Mouse (Mus musculus): ENCODE measurements around the gene Cpxm2. TPM values are rescaled to one million over a fixed set of nuclear protein-coding genes. Genes with fewer than 3 reads are reported as not detected.

Cpxm2 gene
- polyA plus RNA-seq, 1 experiment from 2014 or later: 0.12 TPM

DNA sequence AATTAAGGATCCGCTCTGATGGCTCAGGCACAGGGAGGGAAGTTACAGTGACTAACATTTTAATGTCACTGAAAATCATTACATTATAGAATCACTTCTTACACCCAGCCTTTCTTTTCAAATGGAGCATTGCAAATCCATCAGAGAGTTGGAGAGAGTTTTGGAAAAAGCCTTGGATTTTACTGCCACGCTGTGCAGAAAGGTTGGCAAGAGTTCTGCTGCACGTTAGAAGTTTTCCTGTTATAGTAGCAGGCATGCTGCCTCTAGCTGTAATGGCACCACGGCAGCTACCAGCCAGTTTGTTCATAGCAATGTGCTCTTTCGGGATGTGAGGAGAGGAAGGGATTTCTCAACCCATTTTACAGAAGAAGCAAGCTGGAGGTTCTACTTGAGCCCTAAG, 20.2 kb upstream of the Cpxm2 start:
- Histone ChIP-seq H3K9me3 (replicated peaks) (no peaks in the 10 kb centered on the region), H3K4me2 (no peak overlapping the region), H3K36me3 (no peaks in the 10 kb centered on the region), H3K27ac (no peak overlapping the region), H3K9ac (no peak overlapping the region), H3K4me3 (no peak overlapping the region), H3K27me3 (replicated peaks) (no peaks in the 10 kb centered on the region), H3K4me1 (no peaks in the 10 kb centered on the region)
- WGBS (ENCODE audit: insufficient replicate concordance): 66% methylated on average over 5 of the region's 5 CpGs
- ATAC-seq: no peak

DNA sequence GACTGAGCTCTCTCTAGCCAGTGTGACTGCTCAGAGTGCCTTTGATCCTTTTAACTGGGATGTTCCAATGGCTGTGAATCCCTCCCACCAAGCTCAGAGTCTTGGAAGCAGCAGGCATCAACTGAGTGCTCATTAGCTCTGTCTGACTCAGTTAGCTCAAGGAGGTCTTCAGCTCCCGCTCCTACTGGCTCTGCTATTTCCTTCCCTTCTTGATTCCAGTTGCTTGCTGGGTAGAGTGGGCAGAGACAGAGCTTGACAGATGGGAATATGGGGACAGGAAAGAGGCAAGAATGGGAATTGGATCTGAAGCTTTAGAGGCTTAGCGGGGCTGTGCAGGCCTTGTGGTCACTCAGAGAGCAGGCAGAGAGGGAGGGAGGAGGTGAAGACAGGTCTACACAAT, 19.8 kb upstream of the Cpxm2 start:
- Histone ChIP-seq H3K9ac (no peak overlapping the region), H3K4me3 (no peak overlapping the region), H3K4me2 (no peak overlapping the region), H3K36me3 (no peaks in the 10 kb centered on the region), H3K27ac (no peak overlapping the region), H3K9me3 (replicated peaks) (no peaks in the 10 kb centered on the region), H3K27me3 (replicated peaks) (no peaks in the 10 kb centered on the region), H3K4me1 (no peaks in the 10 kb centered on the region)
- WGBS (ENCODE audit: insufficient replicate concordance): 53% methylated on average over 2 of the region's 2 CpGs
- ATAC-seq: no peak

DNA sequence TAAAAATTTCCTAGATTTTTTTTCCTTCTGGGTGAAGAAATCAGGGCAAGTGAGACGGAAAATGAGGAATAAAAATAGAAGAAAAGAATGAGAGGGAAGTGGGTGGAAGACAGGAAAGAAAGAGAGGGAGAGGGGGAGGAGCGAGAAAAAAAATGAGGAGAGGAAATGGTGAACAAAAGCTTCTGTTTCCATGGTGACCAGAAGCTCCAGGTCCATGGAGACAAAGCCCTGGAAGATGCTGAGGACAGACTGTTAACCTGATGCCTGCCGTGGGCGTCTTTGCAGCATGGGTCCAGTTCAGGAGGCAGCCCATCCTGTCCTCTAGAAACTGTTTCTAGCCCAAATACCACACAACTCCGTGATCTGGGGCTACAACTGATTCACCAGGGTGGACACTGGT, 17.7 kb upstream of the Cpxm2 start:
- Histone ChIP-seq H3K4me1 (no peaks in the 10 kb centered on the region), H3K4me3 (no peak overlapping the region), H3K9me3 (replicated peaks) (no peaks in the 10 kb centered on the region), H3K27me3 (replicated peaks) (no peaks in the 10 kb centered on the region), H3K36me3 (no peaks in the 10 kb centered on the region), H3K27ac (no peak overlapping the region), H3K9ac (no peak overlapping the region), H3K4me2 (no peak overlapping the region)
- ATAC-seq: no peak
- WGBS (ENCODE audit: insufficient replicate concordance): 60% methylated on average over 5 of the region's 5 CpGs

DNA sequence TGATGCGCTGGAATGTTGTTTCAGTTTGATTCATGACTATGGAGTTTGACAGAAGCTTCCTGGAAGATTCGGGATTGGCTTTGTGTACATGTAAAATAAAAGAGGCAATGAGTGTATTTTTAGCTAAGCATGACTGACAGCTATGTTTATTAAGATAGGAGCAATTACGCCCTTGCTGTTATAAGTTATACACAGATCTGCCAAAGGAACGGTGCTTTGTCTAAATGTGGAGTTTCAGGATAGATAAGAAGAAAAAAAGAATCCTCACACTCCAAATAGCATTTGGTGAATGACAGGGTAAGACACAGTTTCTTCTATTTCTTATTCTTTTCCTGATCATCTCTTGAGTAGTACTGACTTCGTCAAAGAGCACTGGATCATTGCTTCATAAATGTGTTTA, 17.2 kb upstream of the Cpxm2 start:
- no peak overlapping the region for H3K27ac ChIP-seq
- no peaks in the 10 kb centered on the region for H3K27me3 ChIP-seq (replicated peaks)
- no peaks in the 10 kb centered on the region for H3K9me3 ChIP-seq (replicated peaks)
- no peak overlapping the region for H3K4me3 ChIP-seq
- no peak overlapping the region for H3K9ac ChIP-seq
- H3K4me1 ChIP-seq: no peaks in the 10 kb centered on the region
- 61% methylated on average over 5 of the region's 5 CpGs for WGBS (ENCODE audit: insufficient replicate concordance)
- H3K36me3 ChIP-seq: no peaks in the 10 kb centered on the region
- no peak overlapping the region for H3K4me2 ChIP-seq
- ATAC-seq: no peak

DNA sequence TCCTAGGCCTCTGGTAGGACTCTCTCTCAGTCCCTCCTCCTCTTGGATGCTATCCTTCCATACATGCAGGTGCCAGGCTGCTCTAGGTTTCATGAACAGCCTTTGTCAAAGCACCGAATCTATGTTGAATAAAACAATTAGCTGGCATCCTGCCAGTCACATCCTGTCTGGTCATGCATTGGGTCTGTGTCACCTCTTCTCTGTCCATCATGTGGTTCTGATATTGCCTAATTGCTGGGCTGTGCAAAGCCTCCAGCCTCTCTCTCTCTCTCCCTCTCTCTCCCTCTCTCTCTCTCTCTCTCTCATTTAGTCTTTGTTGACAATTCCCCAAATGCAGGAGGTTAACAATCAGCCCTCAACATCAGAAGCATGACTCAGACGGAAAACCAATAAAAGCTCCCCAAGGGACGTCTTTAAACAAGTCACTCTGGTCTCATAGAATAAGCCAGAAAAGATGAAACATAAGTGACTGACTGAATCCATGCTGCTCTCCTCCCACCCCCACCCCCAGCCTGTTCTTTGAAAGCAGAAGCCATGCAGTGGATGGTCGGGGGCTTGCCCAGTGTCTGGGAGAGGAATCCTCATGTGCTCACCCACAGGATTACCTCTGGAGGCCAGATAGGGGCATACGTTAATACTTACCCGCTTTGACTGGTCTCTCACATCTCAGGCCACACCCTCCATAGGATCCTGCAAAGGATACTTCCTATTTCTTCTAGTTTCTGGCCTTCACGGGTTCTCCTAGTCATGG, 15.1 kb upstream of the Cpxm2 start:
- Histone ChIP-seq H3K9ac (no peak overlapping the region), H3K4me1 (no peaks in the 10 kb centered on the region), H3K27me3 (replicated peaks) (no peaks in the 10 kb centered on the region), H3K4me3 (no peak overlapping the region), H3K4me2 (no peak overlapping the region), H3K9me3 (replicated peaks) (no peaks in the 10 kb centered on the region), H3K36me3 (no peaks in the 10 kb centered on the region), H3K27ac (no peak overlapping the region)
- 53% methylated on average over 7 of the region's 7 CpGs for WGBS (ENCODE audit: insufficient replicate concordance)
- no peak for ATAC-seq

DNA sequence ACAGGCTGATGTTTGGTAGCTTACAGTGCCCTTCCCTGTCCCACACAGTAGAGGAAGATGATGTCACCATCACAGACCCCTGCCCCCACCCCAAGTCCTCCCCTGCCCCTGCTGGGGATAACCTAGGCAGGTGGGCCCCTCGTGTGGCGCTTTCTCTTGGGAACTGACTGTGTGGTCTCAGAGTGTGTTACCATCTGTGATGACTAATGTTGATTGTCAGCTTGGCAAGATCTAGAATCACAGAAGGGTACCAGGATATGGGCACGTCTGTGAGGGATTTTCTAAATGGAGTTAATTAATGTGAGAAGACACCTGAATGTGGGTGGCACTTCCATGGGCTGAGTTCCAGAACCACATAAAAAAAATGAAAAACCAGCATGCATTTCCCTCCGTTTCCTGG, 12.7 kb upstream of the Cpxm2 start:
- WGBS (ENCODE audit: insufficient replicate concordance): 45% methylated on average over 4 of the region's 4 CpGs
- no peaks in the 10 kb centered on the region for H3K36me3 ChIP-seq

DNA sequence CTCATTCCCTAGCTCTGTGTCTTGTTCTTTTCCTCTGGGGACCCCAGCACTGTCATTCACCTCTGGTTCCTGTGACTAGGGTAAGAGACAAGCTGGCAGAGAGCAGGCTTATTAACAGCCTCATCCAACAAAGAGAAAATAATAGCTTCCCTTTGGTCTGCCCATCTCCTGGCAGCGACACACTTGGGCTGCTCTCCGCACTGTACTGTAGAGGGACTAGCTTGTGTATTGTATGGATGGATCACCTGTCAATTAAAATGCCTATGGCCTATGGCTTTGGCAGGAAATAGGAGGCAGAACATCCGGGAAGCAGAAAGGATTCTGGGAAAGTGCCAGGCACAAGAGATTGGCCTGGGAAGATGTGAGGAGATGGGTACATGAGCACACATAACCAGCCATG, 7.7 kb upstream of the Cpxm2 start:
- Histone ChIP-seq H3K4me3 (no peak overlapping the region), H3K27me3 (replicated peaks) (no peaks in the 10 kb centered on the region), H3K27ac (no peak overlapping the region), H3K36me3 (no peaks in the 10 kb centered on the region), H3K9me3 (replicated peaks) (no peaks in the 10 kb centered on the region), H3K9ac (no peak overlapping the region), H3K4me2 (no peak overlapping the region), H3K4me1 (no peaks in the 10 kb centered on the region)
- ATAC-seq: no peak
- 65% methylated on average over 3 of the region's 3 CpGs for WGBS (ENCODE audit: insufficient replicate concordance)

More for the DNA sequence above, 12.7 kb upstream of the Cpxm2 start:
- Histone ChIP-seq H3K9me3 (replicated peaks) (no peaks in the 10 kb centered on the region), H3K27ac (no peak overlapping the region), H3K4me2 (no peak overlapping the region), H3K27me3 (replicated peaks) (no peaks in the 10 kb centered on the region), H3K4me3 (no peak overlapping the region), H3K4me1 (no peaks in the 10 kb centered on the region), H3K9ac (no peak overlapping the region)
- no peak for ATAC-seq

DNA sequence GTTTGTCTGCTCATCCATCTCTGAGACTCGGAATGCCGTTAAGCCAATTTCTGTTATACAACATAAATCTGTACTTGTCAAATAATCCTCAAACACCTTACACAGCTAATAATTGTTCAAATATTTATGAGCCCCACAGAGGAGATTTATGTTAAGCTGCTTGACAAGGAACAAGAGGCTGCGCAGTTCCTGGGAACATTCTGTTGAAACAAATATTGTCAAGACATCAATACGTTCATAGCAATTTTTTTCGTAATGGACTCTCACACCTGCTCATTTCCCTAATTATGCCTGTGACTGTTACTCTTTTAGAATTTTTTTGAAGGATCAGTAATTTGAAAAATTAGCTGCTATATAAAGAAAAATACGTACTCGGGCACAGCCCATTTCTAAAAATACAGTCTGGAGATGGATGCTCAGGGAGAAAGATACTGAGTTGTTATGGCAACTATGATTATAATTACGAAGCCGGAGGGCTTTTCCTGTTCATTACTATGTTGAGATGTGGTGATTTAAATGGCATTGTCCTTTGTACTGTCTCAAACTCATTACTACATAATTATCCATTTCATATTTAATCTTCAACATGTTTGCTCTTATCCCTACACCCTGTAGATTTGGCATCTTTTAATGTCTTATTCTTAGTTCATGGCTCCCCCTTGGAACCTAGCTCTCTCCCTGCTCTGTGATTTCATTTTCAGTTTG, 3.9 kb upstream of the Cpxm2 start:
- WGBS (ENCODE audit: insufficient replicate concordance): 82% methylated on average over 9 of the region's 9 CpGs
- no peaks in the 10 kb centered on the region for H3K4me1 ChIP-seq
- no peak overlapping the region for H3K27ac ChIP-seq
- no peak overlapping the region for H3K4me3 ChIP-seq
- no peak overlapping the region for H3K9ac ChIP-seq
- peaks cover 38% of the 10 kb centered on the region for H3K27me3 ChIP-seq (replicated peaks)
- H3K9me3 ChIP-seq (replicated peaks): no peaks in the 10 kb centered on the region
- H3K4me2 ChIP-seq: no peak overlapping the region
- no peaks in the 10 kb centered on the region for H3K36me3 ChIP-seq
- ATAC-seq: no peak

DNA sequence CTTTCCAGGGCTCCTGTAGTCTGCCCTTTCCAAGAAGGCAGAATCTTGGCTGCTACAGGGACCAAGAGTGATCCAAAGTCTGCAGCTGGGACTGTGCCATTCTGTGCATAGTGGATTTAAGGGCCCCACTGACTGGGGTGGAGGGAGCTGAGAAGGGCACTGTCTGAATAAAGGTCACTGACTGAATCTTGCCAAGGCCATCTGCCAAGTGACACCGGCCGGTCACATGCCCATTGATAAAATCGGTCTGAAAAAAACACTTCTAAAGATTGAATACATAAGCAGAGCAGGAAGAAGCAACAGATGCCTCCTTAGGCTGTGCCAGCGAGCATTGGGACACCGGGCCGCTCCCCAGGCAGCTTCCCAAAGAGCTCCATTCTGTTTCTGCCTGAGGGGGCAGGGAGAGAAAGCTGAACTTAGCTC, 803 bp downstream of the Cpxm2 start:
- Histone ChIP-seq H3K36me3 (no peaks in the 10 kb centered on the region), H3K9ac (no peak overlapping the region), H3K27ac (no peak overlapping the region), H3K9me3 (replicated peaks) (no peaks in the 10 kb centered on the region), H3K4me1 (no peaks in the 10 kb centered on the region), H3K27me3 (replicated peaks) (peaks cover 49% of the 10 kb centered on the region), H3K4me2 (no peak overlapping the region), H3K4me3 (no peak overlapping the region)
- no peak for ATAC-seq
- 47% methylated on average over 6 of the region's 6 CpGs for WGBS (ENCODE audit: insufficient replicate concordance)

DNA sequence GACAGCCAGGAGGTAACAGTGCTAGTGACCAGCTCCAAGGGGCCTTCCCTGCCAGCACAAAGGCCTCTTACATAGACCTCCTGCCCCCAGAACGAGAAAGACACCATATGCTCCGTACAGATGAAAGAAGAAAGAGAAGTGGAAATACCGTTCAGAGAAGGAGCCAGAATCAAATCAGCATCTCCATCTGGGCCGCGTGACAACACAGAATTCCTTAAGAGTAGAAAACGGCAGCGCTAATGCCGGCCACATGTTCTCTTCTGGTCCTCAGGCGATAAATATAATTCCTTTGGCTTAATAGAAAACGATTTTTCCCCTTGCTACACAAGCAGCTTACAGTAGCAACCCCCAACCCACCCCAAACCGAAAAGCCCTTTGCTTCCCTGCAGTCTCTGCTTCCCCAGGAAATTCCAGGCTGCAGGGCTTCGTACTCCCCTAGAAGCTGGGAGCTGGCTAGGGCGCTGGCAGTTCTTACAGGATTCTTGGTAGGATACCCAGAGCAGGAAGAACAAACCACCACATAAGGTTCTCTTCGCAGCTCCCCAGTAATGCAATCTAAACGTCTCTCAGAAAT, 9.2 kb downstream of the Cpxm2 start:
- Histone ChIP-seq H3K27ac (no peak overlapping the region), H3K4me1 (no peaks in the 10 kb centered on the region), H3K36me3 (no peaks in the 10 kb centered on the region), H3K27me3 (replicated peaks) (no peaks in the 10 kb centered on the region), H3K4me2 (no peak overlapping the region), H3K9me3 (replicated peaks) (no peaks in the 10 kb centered on the region), H3K4me3 (no peak overlapping the region), H3K9ac (no peak overlapping the region)
- ATAC-seq: no peak
- 62% methylated on average over 15 of the region's 15 CpGs for WGBS (ENCODE audit: insufficient replicate concordance)

DNA sequence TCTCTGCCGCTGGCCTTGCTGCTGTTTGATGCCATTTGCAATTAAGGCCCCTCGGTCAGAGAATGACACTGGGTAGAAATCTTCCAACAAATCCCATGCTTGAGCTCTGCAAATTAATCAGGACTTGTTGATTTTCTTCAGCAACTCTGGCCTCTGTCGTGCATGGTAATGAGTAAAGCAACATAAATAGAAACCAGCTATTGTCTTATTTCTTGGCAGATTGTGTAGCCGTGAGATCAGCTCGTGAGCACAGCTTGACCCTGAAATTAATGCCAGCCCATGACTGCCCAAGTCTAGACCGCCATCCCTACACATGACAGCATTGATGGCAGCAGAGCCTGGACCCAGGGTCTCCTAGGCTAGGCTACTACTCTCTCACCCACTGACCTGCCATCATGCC, 25.9 kb downstream of the Cpxm2 start:
- Histone ChIP-seq H3K27me3 (replicated peaks) (no peaks in the 10 kb centered on the region), H3K4me3 (no peak overlapping the region), H3K9ac (no peak overlapping the region), H3K27ac (no peak overlapping the region), H3K4me1 (no peaks in the 10 kb centered on the region), H3K36me3 (no peaks in the 10 kb centered on the region), H3K4me2 (no peak overlapping the region), H3K9me3 (replicated peaks) (0 out of 2 replicates have a peak, but pooled peaks cover under 1% of the 10 kb centered on the region)
- no peak for ATAC-seq
- 73% methylated on average over 6 of the region's 6 CpGs for WGBS (ENCODE audit: insufficient replicate concordance)

DNA sequence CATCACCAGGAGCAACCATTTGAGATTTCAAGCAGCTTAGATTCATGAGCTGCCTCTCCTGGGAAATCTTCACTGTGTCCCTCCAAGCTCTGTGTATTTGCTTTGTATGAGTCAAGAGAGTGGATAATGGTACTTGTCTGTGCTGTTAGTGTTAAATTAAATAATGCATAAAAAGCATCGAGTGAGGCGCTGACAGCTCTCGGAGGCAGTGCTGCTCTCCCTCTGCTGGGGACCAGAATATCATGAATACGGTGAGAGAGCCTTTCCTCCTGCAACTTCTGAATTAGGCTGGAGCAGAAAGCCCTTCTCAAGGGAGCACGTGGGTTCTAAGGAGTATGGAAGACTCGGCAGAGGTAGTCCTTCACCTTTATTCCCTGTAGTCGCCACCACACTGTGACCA, 29.6 kb downstream of the Cpxm2 start:
- no peak for ATAC-seq
- H3K9me3 ChIP-seq (replicated peaks): no peaks in the 10 kb centered on the region
- H3K27ac ChIP-seq: no peak overlapping the region
- H3K4me3 ChIP-seq: no peak overlapping the region
- H3K36me3 ChIP-seq: no peaks in the 10 kb centered on the region
- WGBS (ENCODE audit: insufficient replicate concordance): 60% methylated on average over 7 of the region's 7 CpGs
- H3K27me3 ChIP-seq (replicated peaks): no peaks in the 10 kb centered on the region
- H3K4me2 ChIP-seq: no peak overlapping the region
- H3K4me1 ChIP-seq: no peaks in the 10 kb centered on the region
- no peak overlapping the region for H3K9ac ChIP-seq
